Mouse (Mus musculus): ENCODE results near the gene Nlgn1.

The Nlgn1 gene

DNA sequence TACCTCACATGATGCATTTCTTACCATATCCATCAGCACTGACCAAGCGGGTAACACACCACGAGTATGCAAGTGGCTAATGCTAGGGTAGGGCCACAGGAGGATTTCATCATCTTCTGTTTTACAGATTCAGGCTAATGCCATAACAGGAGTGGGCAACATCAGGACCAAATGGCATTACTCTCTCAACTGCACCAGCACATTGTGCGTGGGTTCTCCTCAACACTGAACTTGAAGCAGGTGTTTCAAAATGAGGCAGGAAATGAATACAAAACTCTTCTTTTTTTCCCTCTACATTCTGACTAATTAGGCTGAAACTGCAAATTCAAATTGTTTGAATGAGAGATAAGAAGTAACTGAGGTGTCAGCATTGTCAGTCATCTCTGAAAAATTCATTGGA is 518.9 kb downstream of the Nlgn1 start:
- DNase-seq (ENCODE audit: low spot score in 2 of 2): no peak

DNA sequence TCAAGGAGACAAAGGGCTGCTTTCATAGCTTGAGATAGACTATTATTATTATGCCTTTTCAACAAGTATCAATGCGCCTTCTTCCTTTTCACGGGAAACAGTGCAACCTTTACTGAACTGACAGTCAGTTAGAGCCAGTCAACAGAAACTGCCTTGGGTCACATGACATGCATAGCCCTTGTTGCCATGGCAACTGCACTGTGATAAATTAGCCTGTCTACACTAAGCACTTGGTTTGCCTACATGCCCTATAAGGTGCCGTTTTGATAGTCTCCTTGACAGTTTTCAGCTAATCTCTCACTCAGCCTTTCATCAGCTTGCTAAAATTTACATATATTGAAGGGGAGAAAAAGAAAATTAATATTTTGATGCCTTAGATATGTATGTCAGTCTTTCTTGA is 524.7 kb downstream of the Nlgn1 start:
- DNase-seq (ENCODE audit: low spot score in 2 of 2): peak; percentile 79 to 87

DNA sequence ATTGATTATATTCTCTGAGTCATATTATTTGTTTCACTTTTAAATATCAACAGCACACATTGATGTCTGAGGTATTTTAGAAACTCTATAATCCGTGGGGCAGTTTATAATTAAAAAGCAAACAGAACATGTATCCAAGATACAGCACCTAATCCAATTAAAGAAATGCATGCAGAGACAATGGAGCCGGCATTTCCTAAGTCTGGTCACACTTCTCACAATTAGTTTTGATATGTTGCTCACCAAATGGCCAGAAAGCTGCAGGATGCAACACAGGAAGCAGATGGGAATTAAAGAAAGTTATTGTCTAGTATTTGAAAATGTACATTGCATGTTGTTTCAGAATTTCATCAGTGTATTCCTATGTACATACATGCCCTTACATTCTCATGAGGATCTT is 550.6 kb downstream of the Nlgn1 start:
- DNase-seq (ENCODE audit: low spot score in 2 of 2): no peak

DNA sequence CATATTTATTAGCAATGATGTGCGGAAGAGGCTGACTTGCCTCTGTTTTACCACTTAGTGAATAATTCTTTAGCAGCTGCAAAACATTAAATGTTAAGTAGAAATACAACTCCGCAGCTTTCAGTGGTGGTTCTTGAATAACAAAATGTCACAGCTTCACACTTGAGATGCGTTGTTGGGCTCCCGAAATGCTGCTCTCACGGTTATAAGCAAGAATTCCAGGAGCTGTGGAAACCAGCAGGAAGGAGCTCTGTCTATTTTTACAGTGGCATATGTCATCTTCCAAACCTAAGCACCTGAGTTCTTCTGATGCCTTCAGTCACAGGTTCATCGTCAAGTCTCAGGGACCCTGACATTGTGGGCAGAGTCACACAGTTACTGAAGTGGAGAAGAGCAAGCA is 556.8 kb downstream of the Nlgn1 start:
- DNase-seq (ENCODE audit: low spot score in 2 of 2): no peak

DNA sequence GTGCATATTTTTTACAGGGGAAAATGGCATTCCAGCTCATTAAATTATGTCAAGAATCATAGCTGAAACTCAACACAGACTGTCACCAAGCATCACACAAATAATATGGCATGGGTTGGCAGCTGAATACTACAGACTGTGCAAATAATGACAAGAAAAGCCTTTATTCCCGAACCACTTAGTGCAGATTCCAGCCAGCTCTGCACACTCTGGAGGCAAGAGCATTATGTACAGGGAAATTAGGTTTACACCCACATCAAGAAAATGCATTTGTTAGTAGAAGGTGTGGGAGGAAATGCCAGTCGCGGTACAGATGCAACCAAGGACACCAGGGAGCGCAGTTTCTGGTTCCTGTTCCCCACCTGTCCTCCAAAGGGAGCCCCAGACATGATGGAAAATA is 558.4 kb downstream of the Nlgn1 start:
- DNase-seq (ENCODE audit: low spot score in 2 of 2): peak; percentile 36 to 44

DNA sequence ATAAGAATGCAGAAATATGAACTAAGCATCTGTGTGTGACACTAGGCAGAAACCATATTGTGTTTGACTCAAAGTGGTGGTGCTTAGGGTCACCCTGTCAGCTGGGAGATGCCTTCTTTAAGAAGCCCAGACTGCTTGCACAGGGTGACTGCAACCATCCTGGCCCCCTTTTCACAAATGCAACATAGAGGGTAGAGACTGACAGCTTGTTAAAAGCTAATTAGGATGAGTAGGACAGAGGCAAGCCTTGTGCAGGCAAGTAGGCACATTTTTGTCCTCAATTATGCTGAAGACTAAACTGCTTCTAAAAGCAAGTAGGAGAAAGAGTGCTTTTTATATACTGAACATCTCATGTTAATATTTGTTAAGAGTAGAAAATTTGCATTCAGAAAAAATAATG is 558.8 kb downstream of the Nlgn1 start:
- peak in 1 of 2 experiments; percentile 42 for DNase-seq (ENCODE audit: low spot score in 2 of 2)

DNA sequence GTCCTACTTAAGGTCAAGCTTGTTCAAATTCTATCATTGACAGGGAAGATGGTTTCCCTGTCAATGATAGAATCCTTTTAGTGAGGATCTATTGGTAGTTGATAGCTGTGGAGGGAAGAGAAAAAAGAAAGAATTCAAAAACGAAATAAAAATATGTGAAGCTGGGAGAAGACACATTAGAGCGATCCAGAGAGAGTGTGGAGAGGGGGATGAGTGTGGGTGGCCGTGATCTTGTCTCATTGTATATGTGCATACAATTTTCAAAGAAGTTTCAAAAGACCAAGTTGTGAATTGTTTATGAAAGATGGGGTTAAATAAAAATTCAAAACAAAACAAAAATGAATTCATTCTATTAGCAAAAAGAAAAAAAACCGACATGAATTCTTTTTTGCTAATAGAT is 568.6 kb downstream of the Nlgn1 start:
- no peak for DNase-seq (ENCODE audit: low spot score in 2 of 2)

DNA sequence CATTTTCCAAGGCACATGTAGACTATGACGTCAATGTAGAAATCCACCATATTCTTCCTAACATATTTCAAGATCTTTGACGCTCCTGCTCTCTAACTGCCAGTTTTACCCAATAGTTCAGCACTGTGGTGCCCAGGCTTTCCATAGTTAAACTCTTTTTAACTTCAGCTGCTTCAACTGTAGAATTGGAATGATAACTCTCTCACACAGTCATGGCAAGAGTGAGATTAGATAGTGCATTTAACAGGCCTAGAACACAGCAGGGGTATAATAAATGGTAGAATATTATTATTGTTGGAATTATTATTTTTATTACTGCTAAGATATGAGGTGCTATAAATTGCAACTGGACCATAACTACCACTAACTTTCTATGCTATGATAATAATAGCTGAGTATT is 574.4 kb downstream of the Nlgn1 start:
- DNase-seq (ENCODE audit: low spot score in 2 of 2): no peak

DNA sequence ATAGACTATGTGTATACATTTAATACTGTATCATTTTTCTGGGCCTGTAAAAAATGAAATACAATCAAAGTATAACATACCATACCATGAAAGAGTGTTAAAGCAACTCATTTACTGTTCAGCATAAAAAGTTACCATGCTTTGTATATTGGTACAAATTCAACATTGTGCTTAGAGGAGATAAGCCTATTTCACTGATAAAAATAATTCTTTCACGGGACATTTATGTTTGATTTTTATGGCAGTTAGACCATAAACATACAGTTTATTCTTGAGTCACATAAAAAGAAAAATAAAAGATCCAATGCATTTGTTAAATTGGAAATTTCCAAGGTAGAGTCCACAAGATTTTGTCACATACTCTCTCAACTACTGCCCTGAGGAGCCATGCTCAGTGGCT is 608.1 kb downstream of the Nlgn1 start:
- DNase-seq (ENCODE audit: low spot score in 2 of 2): no peak

DNA sequence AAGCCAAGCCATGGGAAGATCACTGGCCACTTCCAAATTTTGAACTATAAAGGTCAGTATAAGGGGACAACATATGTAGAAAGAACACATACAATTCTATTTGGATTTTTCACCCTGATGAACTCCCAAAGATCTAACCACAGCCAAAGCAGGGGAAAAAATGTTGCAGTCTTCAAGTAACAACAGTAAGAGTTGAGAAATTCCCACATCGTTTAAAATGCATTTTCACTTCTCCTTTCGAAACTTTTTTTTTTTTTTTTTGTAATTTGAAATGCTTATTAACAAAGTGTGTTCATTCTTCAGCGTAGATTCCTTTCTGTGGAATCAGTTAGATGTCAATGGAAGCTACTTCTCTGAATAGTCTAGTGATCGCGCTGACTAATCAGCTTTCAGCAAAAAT is 610.8 kb downstream of the Nlgn1 start:
- no peak for DNase-seq (ENCODE audit: low spot score in 2 of 2)

DNA sequence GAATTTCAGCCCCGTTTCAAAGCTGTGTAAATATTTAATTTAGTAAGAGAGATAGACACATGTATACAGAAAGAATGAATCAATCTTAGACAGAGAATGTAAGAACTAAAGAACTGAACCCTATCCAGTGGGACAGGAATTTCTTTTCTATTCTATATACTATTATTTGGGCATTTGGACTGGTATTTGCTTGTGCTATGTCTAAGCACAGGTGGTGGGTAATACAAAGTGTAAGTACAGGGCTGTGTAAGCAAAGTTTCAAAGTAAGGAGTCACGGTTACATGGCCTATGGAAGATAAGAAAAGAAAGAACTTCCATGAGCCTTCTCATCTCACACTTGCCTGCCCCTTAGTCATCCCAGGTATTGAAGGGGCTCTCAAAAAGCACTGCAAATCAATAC is 624.9 kb downstream of the Nlgn1 start:
- no peak for DNase-seq (ENCODE audit: low spot score in 2 of 2)

DNA sequence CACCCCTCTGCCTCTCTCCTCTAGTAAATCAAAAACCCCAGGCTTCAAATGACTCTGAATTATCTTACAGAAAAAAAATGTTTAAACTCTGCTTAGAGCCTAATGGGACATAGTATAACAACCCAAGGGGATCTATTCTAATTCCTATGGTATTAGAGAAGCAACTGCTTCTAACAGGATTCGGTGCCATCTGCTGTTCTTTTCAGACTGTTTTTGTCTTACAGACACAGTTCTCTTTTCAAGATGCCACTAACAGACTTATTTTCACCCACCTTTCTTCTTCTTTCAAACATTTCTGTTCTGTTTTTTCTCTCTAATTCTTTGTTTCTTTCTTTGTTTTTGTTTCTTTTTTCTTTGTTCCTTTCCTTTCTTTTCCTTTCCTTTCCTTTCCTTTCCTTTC is 635.0 kb downstream of the Nlgn1 start:
- DNase-seq (ENCODE audit: low spot score in 2 of 2): no peak

DNA sequence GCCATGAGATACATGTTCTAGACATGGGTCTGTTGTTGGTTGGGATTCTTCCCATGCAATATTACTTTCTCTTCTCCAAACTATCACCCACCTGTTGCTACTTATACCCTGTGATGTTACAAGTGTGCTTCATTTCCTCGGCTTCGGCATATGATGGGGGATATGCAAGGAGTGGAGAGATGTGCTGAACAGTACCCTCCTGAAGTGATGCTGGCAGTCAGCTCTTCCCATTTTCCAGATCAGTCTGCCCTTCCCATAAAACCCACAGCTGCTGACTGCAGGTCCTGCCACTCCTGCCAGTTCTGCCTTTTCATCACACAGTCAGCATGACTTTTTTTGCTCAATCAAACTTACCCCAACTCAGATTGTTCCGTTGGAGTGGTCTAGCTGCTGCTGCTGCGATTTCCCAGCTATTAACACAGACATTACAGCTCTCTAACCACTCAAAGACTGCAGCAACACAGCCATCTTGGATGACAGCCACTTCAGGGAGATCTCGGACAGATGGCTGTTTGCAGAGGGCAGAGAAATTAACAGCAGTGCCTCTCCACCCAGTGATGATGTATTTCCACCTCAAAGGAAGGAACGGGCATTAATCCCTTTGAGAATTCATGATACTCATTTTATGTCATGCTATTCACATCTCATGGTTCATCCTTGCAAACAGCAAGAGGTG is 643.3 kb downstream of the Nlgn1 start:
- DNase-seq (ENCODE audit: low spot score in 2 of 2): no peak

DNA sequence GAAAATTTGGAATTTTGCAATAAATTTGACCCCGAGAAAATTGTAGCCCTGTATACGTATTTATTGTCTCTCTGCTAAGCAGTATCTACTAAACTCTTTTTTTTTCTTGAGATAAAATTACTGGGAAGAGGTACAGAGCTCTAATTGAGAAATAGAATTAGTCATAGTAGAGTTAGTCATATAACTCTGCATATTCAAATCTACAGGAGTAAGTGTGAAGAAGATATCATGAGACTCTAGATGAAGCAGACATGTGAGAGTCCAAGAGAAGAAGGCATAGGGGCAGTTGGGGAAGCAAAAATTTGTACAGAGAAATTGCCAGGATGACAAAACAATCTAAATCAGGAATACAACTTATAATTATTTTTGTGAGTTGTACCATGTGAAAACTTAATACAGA is 648.6 kb downstream of the Nlgn1 start:
- DNase-seq (ENCODE audit: low spot score in 2 of 2): no peak

DNA sequence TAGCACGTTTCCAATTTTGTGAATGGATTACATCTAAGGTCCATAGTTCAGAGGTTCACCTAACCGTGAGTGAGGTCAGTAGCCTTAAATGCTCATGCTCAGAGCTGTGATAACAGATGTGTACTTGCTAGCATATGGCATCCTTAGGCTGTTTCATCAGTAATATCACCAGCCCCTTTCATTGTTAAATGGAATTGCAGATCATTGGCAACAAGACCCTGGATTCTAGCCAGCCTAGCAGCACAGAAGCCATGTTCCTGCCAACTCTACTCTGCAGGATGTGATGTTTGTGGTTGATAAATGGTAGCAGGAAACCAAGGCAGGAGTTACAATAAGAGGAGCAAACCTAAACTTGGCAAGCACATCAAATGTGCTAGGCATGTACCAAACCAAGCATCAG is 652.9 kb downstream of the Nlgn1 start:
- DNase-seq (ENCODE audit: low spot score in 2 of 2): peak in 1 of 2 experiments; percentile 33

DNA sequence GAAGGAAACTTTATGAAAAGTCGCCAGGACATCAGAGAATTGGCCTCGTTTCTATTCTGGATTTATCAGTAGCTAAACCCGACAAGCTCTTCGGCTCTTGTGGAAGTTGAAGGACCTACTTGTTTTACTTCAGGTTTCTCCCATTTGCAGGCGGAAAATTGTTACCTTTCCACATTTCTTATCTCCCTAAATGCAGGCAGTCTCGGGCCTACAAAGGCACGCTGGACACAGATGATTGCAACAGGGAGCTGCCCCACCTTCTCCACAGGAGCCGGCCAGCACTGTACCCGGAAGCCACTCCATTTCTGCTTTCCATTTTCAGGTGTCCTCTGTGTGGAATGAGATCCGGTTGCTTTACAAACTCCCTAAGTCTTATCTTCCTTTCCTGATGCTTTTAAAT is 656.4 kb downstream of the Nlgn1 start:
- DNase-seq (ENCODE audit: low spot score in 2 of 2): no peak

DNA sequence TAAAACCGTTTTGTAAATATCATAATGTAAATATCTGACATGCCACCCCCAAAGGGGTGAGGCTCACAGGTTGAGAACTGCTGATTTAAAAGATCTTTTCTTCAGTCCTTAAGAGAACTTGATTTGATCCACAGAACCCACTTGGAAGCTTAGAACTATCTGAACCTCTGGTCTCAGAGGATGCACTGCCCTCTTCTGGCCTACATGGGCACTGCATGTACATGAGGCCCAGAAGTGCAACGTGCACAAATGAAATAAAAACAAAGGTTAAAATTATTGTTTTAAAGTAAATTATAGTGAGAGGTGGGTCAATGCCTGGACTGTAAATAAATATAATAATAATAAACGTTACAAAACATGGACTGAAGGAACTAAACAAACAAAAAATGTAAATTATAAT is 657.2 kb downstream of the Nlgn1 start:
- peak in 1 of 2 experiments; percentile 36 for DNase-seq (ENCODE audit: low spot score in 2 of 2)

DNA sequence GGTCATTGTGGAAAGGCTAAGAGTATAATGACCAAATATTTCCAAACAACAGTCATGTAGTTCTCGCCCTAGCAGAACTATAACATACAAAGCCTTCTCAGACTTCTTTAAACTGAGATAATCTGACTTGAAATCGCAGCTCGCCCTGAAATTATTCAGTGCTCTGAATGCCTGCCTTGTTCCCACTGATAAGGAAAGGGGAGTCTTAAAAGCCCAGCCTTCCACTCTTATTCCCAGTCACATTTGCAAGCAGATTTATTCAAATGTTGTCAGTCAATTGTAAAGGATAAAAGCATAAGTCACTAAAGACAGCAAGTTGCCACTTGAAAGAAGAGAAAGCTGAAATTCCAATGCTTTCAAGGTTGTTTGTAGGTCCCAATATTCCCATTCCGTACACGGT is 658.9 kb downstream of the Nlgn1 start:
- DNase-seq (ENCODE audit: low spot score in 2 of 2): no peak

DNA sequence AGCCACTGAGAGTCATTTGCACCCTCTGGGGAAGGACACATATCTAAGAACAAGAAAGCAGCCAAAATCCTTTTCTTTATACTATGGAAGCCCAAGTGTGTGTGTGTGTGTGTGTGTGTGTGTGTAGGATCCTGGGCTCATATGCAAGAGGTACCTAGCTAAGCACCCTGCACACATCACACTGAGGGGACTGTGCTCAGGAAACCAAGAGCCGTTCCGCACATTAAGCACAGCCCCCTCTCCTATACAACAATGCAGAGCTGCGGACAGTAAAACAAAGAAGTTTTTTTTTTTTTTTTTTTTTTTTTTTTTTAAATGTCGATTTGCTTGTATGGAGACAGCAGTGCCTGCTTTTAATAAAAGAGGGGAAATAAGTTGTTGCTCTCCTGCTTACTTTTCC is 659.5 kb downstream of the Nlgn1 start:
- DNase-seq (ENCODE audit: low spot score in 2 of 2): no peak

DNA sequence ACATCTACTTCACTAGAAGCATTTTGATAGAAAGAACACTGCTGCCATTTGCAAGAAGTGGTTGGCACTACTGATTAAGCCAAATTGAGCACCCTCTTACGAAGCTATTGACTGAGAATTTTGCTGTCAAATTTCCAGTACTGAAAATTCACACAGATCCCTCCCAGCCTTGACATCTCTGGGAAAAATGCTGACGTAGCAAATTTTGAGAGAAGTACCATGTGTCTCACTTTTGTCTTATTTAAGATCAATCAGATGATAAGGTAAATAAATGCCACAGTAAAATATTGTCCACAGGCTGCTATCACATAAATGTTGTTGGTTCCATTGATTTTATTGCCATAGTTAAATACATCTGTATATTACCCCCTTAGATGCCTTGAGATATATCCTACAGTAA is 668.8 kb downstream of the Nlgn1 start:
- no peak for DNase-seq (ENCODE audit: low spot score in 2 of 2)

DNA sequence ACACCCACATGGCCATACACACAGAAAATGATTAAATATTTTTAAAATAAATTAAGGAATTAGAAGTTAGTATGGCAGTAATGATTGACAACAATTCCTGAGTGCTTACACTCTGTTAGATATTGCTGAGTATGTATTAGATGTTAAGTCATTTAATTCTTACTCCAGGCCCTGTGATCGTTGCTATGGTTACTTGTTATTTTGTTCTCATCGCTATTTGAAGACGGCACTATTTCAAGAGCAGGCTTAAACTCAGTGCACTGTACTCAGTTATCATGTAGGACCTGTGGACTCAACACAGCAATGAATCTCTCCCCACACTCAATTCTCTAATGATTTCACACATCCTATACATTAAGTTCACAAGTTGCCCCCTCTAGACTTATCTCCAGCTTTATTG is 672.0 kb downstream of the Nlgn1 start:
- DNase-seq (ENCODE audit: low spot score in 2 of 2): no peak

DNA sequence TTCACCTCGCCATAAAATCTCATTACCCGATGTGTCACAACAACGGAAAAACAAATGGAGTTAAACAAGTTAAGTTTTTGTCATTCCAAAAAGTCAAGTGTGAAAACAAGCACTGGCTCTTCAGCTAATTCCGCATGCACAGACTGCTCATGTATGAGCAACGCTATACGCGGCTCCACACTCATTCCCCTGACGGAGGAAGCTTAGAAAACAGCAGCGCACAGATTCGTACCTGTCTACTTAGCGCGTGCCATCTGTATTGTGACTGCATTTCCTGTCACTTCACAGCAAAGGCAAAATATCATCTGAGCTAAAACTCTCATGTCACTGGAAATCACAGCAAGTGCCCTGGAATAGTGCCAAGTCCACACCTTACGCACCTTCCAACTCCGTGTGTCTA is 674.3 kb downstream of the Nlgn1 start:
- DNase-seq (ENCODE audit: low spot score in 2 of 2): no peak

DNA sequence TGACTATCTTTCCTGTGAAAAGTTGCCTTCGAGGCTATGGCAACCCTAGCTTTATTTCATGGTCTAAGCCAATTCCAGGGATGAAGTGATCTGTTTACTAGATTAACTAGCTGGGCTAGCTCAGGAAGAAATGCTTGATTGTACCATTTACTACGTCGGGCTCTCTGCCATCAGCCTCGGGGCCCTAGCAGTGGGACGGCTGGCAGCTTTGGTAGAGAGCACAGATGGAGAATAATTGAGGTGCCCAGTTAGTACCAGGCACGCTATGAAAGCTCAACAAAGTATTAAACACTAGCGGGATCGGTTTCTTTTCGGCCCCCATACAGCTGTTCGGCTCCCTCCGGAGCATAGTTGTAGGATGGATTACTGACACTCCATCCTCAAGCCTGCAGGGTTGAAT is 675.2 kb downstream of the Nlgn1 start:
- DNase-seq (ENCODE audit: low spot score in 2 of 2): peak in 1 of 2 experiments; percentile 34

DNA sequence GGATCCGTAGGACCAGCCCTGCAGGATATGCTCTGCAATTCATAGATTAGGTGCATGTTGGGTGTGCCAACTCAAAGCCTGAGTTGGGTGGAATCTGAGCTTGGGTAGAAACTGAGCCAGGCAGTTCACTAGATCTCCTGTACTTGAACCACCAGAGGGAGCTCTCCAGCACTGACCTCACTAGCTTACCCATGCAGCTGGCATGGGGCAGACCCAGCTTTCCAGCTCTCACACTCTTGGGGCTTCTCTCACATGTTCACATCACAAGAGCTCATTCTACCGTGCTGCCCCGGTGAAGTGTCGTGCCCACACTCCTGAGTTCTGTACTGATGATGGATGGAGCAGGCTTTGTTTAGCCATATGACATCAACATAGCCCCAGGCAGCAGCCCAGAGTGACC is 679.2 kb downstream of the Nlgn1 start:
- peak in 1 of 2 experiments; percentile 40 for DNase-seq (ENCODE audit: low spot score in 2 of 2)

Measured in right cerebral cortex, postnatal 10 days (tissue).